In genomic region chr2:75688901-75689300, GRCm38 (mm10) we compare ENCODE assay signal across 19 mouse cellular contexts. TPM values are rescaled to one million over a fixed set of nuclear protein-coding genes. Genes with fewer than 3 reads are reported as not detected.
DNase-seq lines count a peak whose midpoint lies in the region; TF ChIP-seq lines count a peak whose summit lies in the region.
"Had no signal": no experiment of that assay in that cellular context is flagged by ENCODE, and none has a peak within 500 bp of the region (broad histone marks: within the 10 kb centered on the region; RNA-seq: fewer than 3 reads in every experiment).

No protein-coding gene starts in this region.

- peaks cover 67% of the 10 kb centered on the region for H3K36me3 ChIP-seq in heart, adult 2 months (ENCODE audit: control insufficient read depth, insufficient read depth, low read length)
- H3K36me3 ChIP-seq: hindbrain, embryonic 10.5 days; kidney, embryonic 15.5 days; midbrain, embryonic 13.5 days; neural tube, embryonic 15.5 days had no signal

- H3K27ac ChIP-seq in heart, adult 2 months: peak overlapping the region; percentile 30
- peak overlapping the region; percentile 65; the same call in 1 of the 2 replicates for H3K27ac ChIP-seq in brown adipose tissue, adult 24 weeks (replicated peaks; ENCODE audit: low read depth, low read length)
- H3K27ac ChIP-seq: hindbrain, embryonic 10.5 days; layer of hippocampus, adult 2 months; limb, embryonic 10.5 days; liver, embryonic 12.5 days; lung, embryonic 15.5 days; midbrain, embryonic 13.5 days; neural tube, embryonic 15.5 days had no signal

- no peak for TF ChIP-seq EP300 in heart, adult 2 months (IDR thresholded peaks at IDR 0.05; ENCODE audit: insufficient read depth, low read depth, low read length)

- no peaks in the 10 kb centered on the region for H3K27me3 ChIP-seq in heart, adult 2 months (ENCODE audit: control insufficient read depth, insufficient read depth, low read length)
- H3K27me3 ChIP-seq: kidney, embryonic 15.5 days; liver, embryonic 12.5 days; lung, embryonic 15.5 days; midbrain, embryonic 13.5 days; neural tube, embryonic 15.5 days had no signal

- no peak for TF ChIP-seq POLR2A in heart, adult 2 months (IDR thresholded peaks at IDR 0.05; ENCODE audit: insufficient read depth, low read depth, low read length)

- no peak for DNase-seq in heart, adult 2 months
- DNase-seq in heart, postnatal 10 days: no peak
- peak; percentile 2 for DNase-seq in kidney, adult 18-20 months
- no peak for DNase-seq in kidney, adult 8-10 months
- DNase-seq in 416B (ENCODE audit: low read depth): peak; percentile 75
- DNase-seq in urinary bladder, adult 18-20 months (ENCODE audit: low spot score in 2 of 2): no peak
- DNase-seq in urinary bladder, adult 2 months (ENCODE audit: low spot score): no peak
- DNase-seq: adrenal gland, postnatal 25 days; cerebellum, adult 2 months; right cerebral cortex, postnatal 4 days had no signal

- H3K4me3 ChIP-seq in heart, adult 2 months: no peak overlapping the region
- no peak overlapping the region for H3K4me3 ChIP-seq in brown adipose tissue, adult 24 weeks (ENCODE audit: insufficient read depth, low read depth, low read length)
- H3K4me3 ChIP-seq: hindbrain, embryonic 10.5 days; kidney, embryonic 15.5 days; layer of hippocampus, adult 2 months; limb, embryonic 10.5 days; liver, embryonic 12.5 days; lung, embryonic 15.5 days; midbrain, embryonic 13.5 days; neural tube, embryonic 15.5 days had no signal

- peaks cover 60% of the 10 kb centered on the region for H3K4me1 ChIP-seq in heart, adult 2 months (ENCODE audit: control insufficient read depth, insufficient read depth, low read length)
- peaks cover 63% of the 10 kb centered on the region for H3K4me1 ChIP-seq in brown adipose tissue, adult 24 weeks (ENCODE audit: control insufficient read depth, insufficient read depth, insufficient read length, low read length)
- H3K4me1 ChIP-seq: neural tube, embryonic 15.5 days had no signal

- no peak for TF ChIP-seq CTCF in heart, adult 2 months (IDR thresholded peaks at IDR 0.05)

- 29% methylated on average over 1 of the region's 1 CpGs for WGBS in heart, adult 2 months

- intact Hi-C loops in heart, adult 2 months (cut with DNase I): no loop called here
- intact Hi-C loops in heart, postnatal 10 days (cut with DNase I): loop anchor here (10.0 kb wide), 1 partner anchor 276 kb away; no protein-coding TSS in a partner anchor

- H3K79me2 ChIP-seq in heart, adult 2 months (replicated peaks; ENCODE audit: control insufficient read depth, insufficient read depth, low read length): peaks cover 18% of the 10 kb centered on the region

- H3K9ac ChIP-seq in heart, adult 2 months (ENCODE audit: low read depth, low read length): no peak overlapping the region
- H3K9ac ChIP-seq: kidney, embryonic 15.5 days; liver, embryonic 12.5 days; lung, embryonic 15.5 days; midbrain, embryonic 13.5 days; neural tube, embryonic 15.5 days had no signal

RNA-seq across cellular contexts. Expression of gene Nfe2l2, which starts 15.5 kb away (rescaled TPM):
- 10 to 100 TPM; 56.2 to 67.1 TPM for total RNA-seq in heart, adult 2 months (2021)
- 36.5 and 52.4 TPM in 2 replicates for polyA plus RNA-seq in heart, adult 2 months (2012; rRNA removed)
- 10 to 100 TPM; 63.5 to 64.6 TPM for total RNA-seq in heart, postnatal 10 days (2021)
- 50.2 and 50.6 TPM in 2 replicates for polyA plus RNA-seq in brown adipose tissue, adult 24 weeks (2012; ENCODE audit: insufficient read depth, insufficient read length, missing spikeins)
- polyA plus RNA-seq in urinary bladder, adult 2 months (2012; rRNA removed): 214 and 256 TPM in 2 replicates

RNA-seq across cellular contexts. Expression of gene Hnrnpa3, which starts 29.8 kb away (rescaled TPM):
- total RNA-seq in heart, adult 2 months (2021): 100 to 1,000 TPM; 177 to 180 TPM
- 18.5 and 44.9 TPM in 2 replicates for polyA plus RNA-seq in heart, adult 2 months (2012; rRNA removed)
- 100 to 1,000 TPM; 336 to 360 TPM for total RNA-seq in heart, postnatal 10 days (2021)
- 58.7 and 106 TPM in 2 replicates for polyA plus RNA-seq in brown adipose tissue, adult 24 weeks (2012; ENCODE audit: insufficient read depth, insufficient read length, missing spikeins)
- 222 and 271 TPM in 2 replicates for polyA plus RNA-seq in urinary bladder, adult 2 months (2012; rRNA removed)

Comparison
In these comparisons a context has a peak if more than half of its experiments do, and no peak if none do; other contexts are left out.
1. DNase-seq: peak in kidney, adult 18-20 months (single experiment) and 416B (single experiment); none in heart, adult 2 months (0 of 2), heart, postnatal 10 days (0 of 2), kidney, adult 8-10 months (0 of 2), urinary bladder, adult 18-20 months (0 of 2) and urinary bladder, adult 2 months (single experiment).